Mouse (Mus musculus) kidney, postnatal 0 days (tissue): ENCODE data around the gene Arid1b. TPM values are rescaled to one million over a fixed set of nuclear protein-coding genes. Genes with fewer than 3 reads are reported as not detected.

ENCODE experiments used
- ATAC-seq: fragments of 200-750 bp; cut with Nextera tagmentation; replicated peaks from 2 replicates; pipeline ENCODE4 v1.8.0; 2017; ENCODE audit warnings: low read depth, moderate number of reproducible peaks, moderate TSS enrichment, moderate library complexity; ENCODE audit not compliant: low FRiP score
- DNase-seq: peaks from one replicate; pipeline ENCODE4 v3.0.0-alpha.2; 2016; ENCODE audit warnings: low spot score
- H3K27ac ChIP-seq: fragments of 300-500 bp; sonication (generic); 2 replicates; pipeline ENCODE4 v1.5.1; 2014; ENCODE audit warnings: mild to moderate bottlenecking
- H3K27me3 ChIP-seq: fragments of 300-500 bp; sonication (generic); 2 replicates; pipeline ENCODE4 v1.6.1; 2014; ENCODE audit warnings: low read length, mixed read lengths; ENCODE audit not compliant: insufficient read depth
- H3K36me3 ChIP-seq: fragments of 300-500 bp; sonication (generic); 2 replicates; pipeline ENCODE4 v1.6.1; 2014; ENCODE audit warnings: low read length, mixed read lengths; ENCODE audit not compliant: insufficient read depth
- H3K4me1 ChIP-seq: fragments of 300-500 bp; sonication (generic); replicated peaks from 2 replicates; pipeline ENCODE4 v1.6.1; 2014; ENCODE audit warnings: antibody characterized with exemption, low read length, mixed read lengths; ENCODE audit not compliant: insufficient read depth
- H3K4me2 ChIP-seq: fragments of 300-500 bp; sonication (generic); 2 replicates; pipeline ENCODE4 v1.6.1; 2014; ENCODE audit warnings: mild to moderate bottlenecking, low read length, moderate library complexity, mixed read lengths
- H3K4me3 ChIP-seq: fragments of 300-500 bp; sonication (generic); replicated peaks from 2 replicates; pipeline ENCODE4 v1.5.1; 2014; ENCODE audit warnings: low read depth, low read length
- H3K9ac ChIP-seq: fragments of 300-500 bp; sonication (generic); 2 replicates; pipeline ENCODE4 v1.6.1; 2014; ENCODE audit warnings: low read depth, low read length
- H3K9me3 ChIP-seq: fragments of 300-500 bp; sonication (generic); replicated peaks from 2 replicates; pipeline ENCODE4 v1.6.1; 2016; ENCODE audit warnings: low read length, inconsistent platforms, mixed read lengths
- CTCF ChIP-seq: IDR thresholded peaks from 2 replicates; pipeline ENCODE4 v1.5.1; 2016; ENCODE audit warnings: antibody characterized with exemption, low read depth, mild to moderate bottlenecking, moderate library complexity
- WGBS: fragments of 180-500 bp; shearing (Covaris S2); extraction: QIAGEN DNeasy Blood & Tissue Kit; methylation state at CpG from one replicate; pipeline ENCODE4 v1.1.7; 2014; 5-methylcytosine and 5-hydroxymethylcytosine counted together
- polyA plus RNA-seq: library from polyadenylated mRNA; unstranded; fragments of >200 nt; fragmentation: Nextera tagmentation; extraction: Ambion mirVana; gene quantifications from 2 replicates; pipeline ENCODE4 v1.2.1, GENCODE M21; 2015

The Arid1b gene
- polyA plus RNA-seq: 9.2 and 10.1 TPM in 2 replicates

GRCm38 (mm10) chr17:4993840-4994503 lies at the start of gene Arid1b:
Gene Arid1b (plus strand): TSS chr17:4994332.
- Histone ChIP-seq H3K9me3 (no peaks in the 10 kb centered on the region), H3K4me1 (no peaks in the 10 kb centered on the region), H3K36me3 (no peaks in the 10 kb centered on the region), H3K27ac (peak within 1 kb of the TSS; percentile 100), H3K9ac (peak within 1 kb of the TSS; percentile 95), H3K27me3 (no peaks in the 10 kb centered on the region), H3K4me2 (peak within 1 kb of the TSS; percentile 68), H3K4me3 (peak within 1 kb of the TSS; percentile 92)
- DNase-seq (peak; percentile 93), ATAC-seq (peak; percentile 73)
- TF ChIP-seq CTCF: no peak
- whole genome bisulfite sequencing: under 1% methylated on average over 46 of the region's 58 CpGs

- H3K4me3 ChIP-seq: no peak overlapping the region
- peak overlapping the region; percentile 96 for H3K27ac ChIP-seq
- H3K27me3 ChIP-seq: no peaks in the 10 kb centered on the region
- peak overlapping the region; percentile 18; the same call in 1 of the 2 replicates for H3K9ac ChIP-seq
- ATAC-seq: no peak
- no peak for TF ChIP-seq CTCF
- peak overlapping the region; percentile 46 for H3K4me2 ChIP-seq
- H3K4me1 ChIP-seq: peaks cover 23% of the 10 kb centered on the region
- WGBS: 39% methylated on average over 6 of the region's 6 CpGs
- DNase-seq: peak; percentile 37
- H3K36me3 ChIP-seq: no peaks in the 10 kb centered on the region
- no peaks in the 10 kb centered on the region for H3K9me3 ChIP-seq
Measured at GRCm38 (mm10) chr17:4945311-4945751, 48.8 kb upstream of the Arid1b start.

GRCm38 (mm10) chr17:4945871-4946331 lies 48.2 kb upstream of the Arid1b start:
- peak overlapping the region; percentile 18; the same call in 1 of the 2 replicates for H3K9ac ChIP-seq

GRCm38 (mm10) chr17:4946421-4946974 lies 47.6 kb upstream of the Arid1b start:
- Histone ChIP-seq H3K4me1 (peaks cover 23% of the 10 kb centered on the region), H3K27me3 (no peaks in the 10 kb centered on the region), H3K4me3 (no peak overlapping the region), H3K4me2 (peak overlapping the region; percentile 46), H3K36me3 (no peaks in the 10 kb centered on the region), H3K27ac (peak overlapping the region; percentile 96), H3K9me3 (no peaks in the 10 kb centered on the region), H3K9ac (peak overlapping the region; percentile 47; the same call in 1 of the 2 replicates)
- peak; percentile 80 for ATAC-seq
- 20% methylated on average over 12 of the region's 12 CpGs for WGBS
- no peak for TF ChIP-seq CTCF
- DNase-seq: peak; percentile 52

More at GRCm38 (mm10) chr17:4945871-4946331, 48.2 kb upstream of the Arid1b start:
- peak; percentile 70 for DNase-seq
- 8% methylated on average over 11 of the region's 11 CpGs for WGBS
- Histone ChIP-seq H3K4me1 (peaks cover 23% of the 10 kb centered on the region), H3K27ac (peak overlapping the region; percentile 96), H3K4me3 (no peak overlapping the region), H3K36me3 (no peaks in the 10 kb centered on the region), H3K9me3 (no peaks in the 10 kb centered on the region), H3K4me2 (peak overlapping the region; percentile 46), H3K27me3 (no peaks in the 10 kb centered on the region)
- peak; percentile 78; the same call in 1 of the 2 replicates for ATAC-seq
- peak; percentile 36; the same call in 1 of the 2 replicates for TF ChIP-seq CTCF

GRCm38 (mm10) chr17:4947013-4947412 lies 47.1 kb upstream of the Arid1b start:
- Histone ChIP-seq H3K4me1 (peaks cover 23% of the 10 kb centered on the region), H3K27ac (peak overlapping the region; percentile 96), H3K4me3 (no peak overlapping the region), H3K9me3 (no peaks in the 10 kb centered on the region), H3K9ac (peak overlapping the region; percentile 47; the same call in 1 of the 2 replicates), H3K27me3 (no peaks in the 10 kb centered on the region), H3K36me3 (no peaks in the 10 kb centered on the region), H3K4me2 (peak overlapping the region; percentile 46)
- TF ChIP-seq CTCF: no peak
- WGBS: 25% methylated on average over 3 of the region's 3 CpGs
- DNase-seq (peak; percentile 43), ATAC-seq (peak; percentile 61; the same call in 1 of the 2 replicates)

GRCm38 (mm10) chr17:4947439-4947838 lies 46.7 kb upstream of the Arid1b start:
- WGBS: 46% methylated on average over 2 of the region's 2 CpGs
- H3K4me2 ChIP-seq: no peak overlapping the region; the same call in 1 of the 2 replicates
- peak overlapping the region; percentile 96 for H3K27ac ChIP-seq
- ATAC-seq (no peak), DNase-seq (peak; percentile 18)
- no peaks in the 10 kb centered on the region for H3K36me3 ChIP-seq
- no peak overlapping the region for H3K4me3 ChIP-seq
- H3K9ac ChIP-seq: no peak overlapping the region
- H3K4me1 ChIP-seq: peaks cover 23% of the 10 kb centered on the region
- no peak for TF ChIP-seq CTCF
- H3K9me3 ChIP-seq: no peaks in the 10 kb centered on the region
- no peaks in the 10 kb centered on the region for H3K27me3 ChIP-seq
